ENCODE assay signal across 19 mouse cellular contexts in genomic region chr19:53969226-53969625, GRCm38 (mm10). TPM values are rescaled to one million over a fixed set of nuclear protein-coding genes. Genes with fewer than 3 reads are reported as not detected.
A peak's percentile ranks its signal among the peaks of the same experiment; 100 is the strongest.
DNase-seq lines count a peak whose midpoint lies in the region; ATAC-seq and TF ChIP-seq lines count a peak whose summit lies in the region.
"Had no signal": no experiment of that assay in that cellular context is flagged by ENCODE, and none has a peak within 500 bp of the region (broad histone marks: within the 10 kb centered on the region; RNA-seq: fewer than 3 reads in every experiment).

No protein-coding gene starts in this region.

- no peak for TF ChIP-seq POLR2A in MEL (IDR thresholded peaks at IDR 0.05; ENCODE audit: control insufficient read depth in 1 of 2, insufficient read depth in 1 of 2, low read depth in 1 of 2, low read length in 2 of 2, poor library complexity in 1 of 2)

- peaks cover 12% of the 10 kb centered on the region for H3K79me2 ChIP-seq in MEL (ENCODE audit: control insufficient read depth, insufficient read depth, low read length, poor library complexity)

- TF ChIP-seq EP300 in MEL (IDR thresholded peaks at IDR 0.05; ENCODE audit: low read depth in 1 of 2, low read length in 2 of 2) = peak in 1 of 2 experiments; percentile 22; a peak in 1 of 4 replicates

- H3K4me1 ChIP-seq in MEL (ENCODE audit: control insufficient read depth in 1 of 2, insufficient read depth in 2 of 2, low read length in 2 of 2) = peaks cover 3 to 39% of the 10 kb centered on the region in 2 experiments; a peak in 3 of 4 replicates
- H3K4me1 ChIP-seq in hindbrain, embryonic 16.5 days (ENCODE audit: control insufficient read depth, insufficient read depth, low read depth, low read length) = no peaks in the 10 kb centered on the region

- no peak overlapping the region for H3K9ac ChIP-seq in MEL (ENCODE audit: control insufficient read depth, low read depth, low read length, poor library complexity, severe bottlenecking)
- no peak overlapping the region for H3K9ac ChIP-seq in hindbrain, embryonic 16.5 days (ENCODE audit: low read depth, low read length)

- 88% methylated on average over 3 of the region's 3 CpGs for WGBS in hindbrain, embryonic 16.5 days

- TF ChIP-seq CTCF in MEL (IDR thresholded peaks at IDR 0.05 in 2 of 3, conservative IDR thresholded peaks at IDR 0.05 in 1 of 3; ENCODE audit: control insufficient read depth in 1 of 3, insufficient read depth in 1 of 3, low read depth in 2 of 3, low read length in 3 of 3, poor library complexity in 1 of 3, severe bottlenecking in 1 of 3) = no peak

- H3K4me2 ChIP-seq in hindbrain, embryonic 16.5 days (ENCODE audit: low read length) = no peak overlapping the region

- H3K4me3 ChIP-seq in MEL (ENCODE audit: control insufficient read depth in 1 of 2, insufficient read depth in 1 of 2, low read depth in 2 of 2, low read length in 2 of 2) = no peak overlapping the region
- no peak overlapping the region for H3K4me3 ChIP-seq in hindbrain, embryonic 16.5 days (ENCODE audit: low read length)

- H3K27ac ChIP-seq in MEL (ENCODE audit: control insufficient read depth, low read depth, low read length) = no peak overlapping the region
- no peak overlapping the region for H3K27ac ChIP-seq in hindbrain, embryonic 16.5 days (ENCODE audit: low read depth, low read length)

- ATAC-seq in hindbrain, embryonic 16.5 days = no peak
- ATAC-seq: activated CD4-positive, CD25-positive, alpha-beta regulatory T cell, adult 4 months; CD4-positive, CD25-positive, alpha-beta regulatory T cell, adult 4 months; Patski had no signal

- peaks cover 9 to 37% of the 10 kb centered on the region in 2 experiments for H3K36me3 ChIP-seq in MEL (ENCODE audit: control insufficient read depth in 1 of 2, insufficient read depth in 2 of 2, low read length in 2 of 2)
- H3K36me3 ChIP-seq in hindbrain, embryonic 16.5 days (ENCODE audit: control insufficient read depth, insufficient read depth, low read length) = no peaks in the 10 kb centered on the region

- no peak for DNase-seq in MEL (ENCODE audit: low read depth, low spot score)
- DNase-seq: adrenal gland, adult 2 months; adrenal gland, adult 8-10 months; adrenal gland, postnatal 10 days; adrenal gland, postnatal 14 days; adrenal gland, postnatal 25 days; adrenal gland, postnatal 36 days; B cell, adult 2 months; cerebellum, adult 11 months; cerebellum, adult 11-12 months; cerebellum, adult 18-20 months; cerebellum, adult 2 months; cerebellum, adult 8-10 months had no signal

- no peaks in the 10 kb centered on the region for H3K9me3 ChIP-seq in MEL (replicated peaks; ENCODE audit: insufficient read depth, low read length)
- H3K9me3 ChIP-seq in hindbrain, embryonic 16.5 days (ENCODE audit: control insufficient read depth, low read length) = no peaks in the 10 kb centered on the region
- H3K9me3 ChIP-seq: G1E had no signal

- no peaks in the 10 kb centered on the region for H3K27me3 ChIP-seq in MEL (ENCODE audit: control insufficient read depth in 1 of 2, insufficient read depth in 2 of 2, low read length in 2 of 2)
- no peaks in the 10 kb centered on the region for H3K27me3 ChIP-seq in hindbrain, embryonic 16.5 days (replicated peaks; ENCODE audit: control insufficient read depth, insufficient read depth, low read length)
- H3K27me3 ChIP-seq: CH12.LX, Patski had no signal

- TF ChIP-seq RAD21 in MEL (IDR thresholded peaks at IDR 0.05; ENCODE audit: low read depth, low read length) = no peak

TF ChIP-seq in MEL, 35 proteins besides CTCF, POLR2A, EP300 and RAD21:
- TF ChIP-seq RCOR1 (IDR thresholded peaks at IDR 0.05; ENCODE audit: low read depth, low read length) = 0 out of 2 replicates have a peak, but pooled peaks have one; percentile 24
- no peak for TF ChIP-seq ETS1 (IDR thresholded peaks at IDR 0.05; ENCODE audit: low read depth, low read length)
- no peak for TF ChIP-seq USF1 (IDR thresholded peaks at IDR 0.05; ENCODE audit: low read depth, low read length)
- no peak for TF ChIP-seq MYB (IDR thresholded peaks at IDR 0.05; ENCODE audit: low read depth, low read length)
- TF ChIP-seq JUND (IDR thresholded peaks at IDR 0.05; ENCODE audit: low read depth, low read length) = no peak
- no peak for TF ChIP-seq MAFK (IDR thresholded peaks at IDR 0.05; ENCODE audit: borderline replicate concordance, low read depth, low read length)
- no peak for TF ChIP-seq CHD2 (IDR thresholded peaks at IDR 0.05; ENCODE audit: low read length)
- no peak for TF ChIP-seq POLR2AphosphoS2 (IDR thresholded peaks at IDR 0.05; ENCODE audit: low read length)
- no peak for TF ChIP-seq SIN3A (IDR thresholded peaks at IDR 0.05; ENCODE audit: low read length)
- TF ChIP-seq MAZ (IDR thresholded peaks at IDR 0.05; ENCODE audit: low read depth, low read length) = no peak
- TF ChIP-seq MAX (IDR thresholded peaks at IDR 0.05; ENCODE audit: low read length) = no peak
- no peak for TF ChIP-seq TBP (IDR thresholded peaks at IDR 0.05; ENCODE audit: low read depth, low read length)
- TF ChIP-seq POLR2AphosphoS5 (IDR thresholded peaks at IDR 0.05; ENCODE audit: borderline replicate concordance, low read depth, low read length) = no peak
- TF ChIP-seq NELFE (IDR thresholded peaks at IDR 0.05; ENCODE audit: low read depth, low read length) = no peak
- no peak for TF ChIP-seq MYC (IDR thresholded peaks at IDR 0.05; ENCODE audit: low read depth, low read length)
- TF ChIP-seq GABPA (IDR thresholded peaks at IDR 0.05; ENCODE audit: low read depth, low read length) = no peak
- TF ChIP-seq CHD1 (IDR thresholded peaks at IDR 0.05; ENCODE audit: low read depth, low read length) = no peak
- no peak for TF ChIP-seq UBTF (IDR thresholded peaks at IDR 0.05; ENCODE audit: borderline replicate concordance, insufficient read depth, low read depth, low read length)
- no peak for TF ChIP-seq MEF2A (IDR thresholded peaks at IDR 0.05; ENCODE audit: extremely low read depth, insufficient replicate concordance, low read depth, low read length, poor library complexity, severe bottlenecking)
- TF ChIP-seq TAL1 (IDR thresholded peaks at IDR 0.05; ENCODE audit: low read length) = no peak
- no peak for TF ChIP-seq ZNF384 (IDR thresholded peaks at IDR 0.05; ENCODE audit: low read depth, low read length)
- TF ChIP-seq GATA1 (IDR thresholded peaks at IDR 0.05; ENCODE audit: low read depth, low read length) = peak; percentile 51; the same call in 1 of the 2 replicates
- peak; percentile 54; the same call in 1 of the 2 replicates for TF ChIP-seq TCF12 (IDR thresholded peaks at IDR 0.05; ENCODE audit: low read depth, low read length)

RNA-seq across cellular contexts. Expression of gene Bbip1, which starts 24.8 kb away (rescaled TPM):
- total RNA-seq in MEL (2012; rRNA removed) = 71.3 and 81.9 TPM in 2 replicates
- 10 to 100 TPM in 1 of 2 experiments, not detected in 1; 75.9 TPM for polyA plus RNA-seq in MEL (2012; ENCODE audit: insufficient read depth in 1 of 2, insufficient read length in 2 of 2, low read depth in 1 of 2, low replicate concordance in 2 of 2, missing spikeins in 1 of 2)
- polyA plus RNA-seq in hindbrain, embryonic 16.5 days (2015; fragmentation: Nextera tagmentation; extraction: Ambion mirVana) = 134 and 142 TPM in 2 replicates

RNA-seq across cellular contexts. Expression of gene Shoc2, which starts 25.1 kb away (rescaled TPM):
- 33.4 and 37.0 TPM in 2 replicates for total RNA-seq in MEL (2012; rRNA removed)
- polyA plus RNA-seq in MEL (2012; ENCODE audit: insufficient read depth in 1 of 2, insufficient read length in 2 of 2, low read depth in 1 of 2, low replicate concordance in 2 of 2, missing spikeins in 1 of 2) = 10 to 100 TPM in 1 of 2 experiments, not detected in 1; 55.6 TPM
- polyA plus RNA-seq in hindbrain, embryonic 16.5 days (2015; fragmentation: Nextera tagmentation; extraction: Ambion mirVana) = 55.4 and 67.7 TPM in 2 replicates
